13 mouse cellular contexts compared by ENCODE assay signal in genomic region chr3:28491085-28492041, GRCm38 (mm10).
DNase-seq lines count a peak whose midpoint lies in the region; ATAC-seq and TF ChIP-seq lines count a peak whose summit lies in the region.
"Had no signal": no experiment of that assay in that cellular context is flagged by ENCODE, and none has a peak within 500 bp of the region (broad histone marks: within the 10 kb centered on the region; RNA-seq: fewer than 3 reads in every experiment).

No protein-coding gene starts in this region.

- TF ChIP-seq CTCF in thymus, adult 2 months (IDR thresholded peaks at IDR 0.05; ENCODE audit: borderline replicate concordance, control insufficient read depth, extremely low read depth, insufficient read depth, low read length, poor library complexity) = no peak

- 18% methylated on average over 11 of the region's 11 CpGs for WGBS in forebrain, embryonic 13.5 days
- WGBS in midbrain, embryonic 11.5 days = 30% methylated on average over 11 of the region's 11 CpGs
- 90% methylated on average over 11 of the region's 11 CpGs for WGBS in thymus, adult 2 months

- no peaks in the 10 kb centered on the region for H3K36me3 ChIP-seq in forebrain, embryonic 13.5 days (ENCODE audit: poor library complexity, severe bottlenecking)
- no peaks in the 10 kb centered on the region for H3K36me3 ChIP-seq in midbrain, embryonic 11.5 days (ENCODE audit: control insufficient read depth, insufficient read depth, low read length)
- H3K36me3 ChIP-seq in thymus, adult 2 months (ENCODE audit: control insufficient read depth, insufficient read depth, low read length) = no peaks in the 10 kb centered on the region
- H3K36me3 ChIP-seq: heart, embryonic 10.5 days; liver, embryonic 12.5 days had no signal

- H3K27me3 ChIP-seq in forebrain, embryonic 13.5 days = no peaks in the 10 kb centered on the region
- H3K27me3 ChIP-seq in midbrain, embryonic 11.5 days (ENCODE audit: control insufficient read depth, insufficient read depth, low read length) = no peaks in the 10 kb centered on the region
- no peaks in the 10 kb centered on the region for H3K27me3 ChIP-seq in thymus, adult 2 months (ENCODE audit: control insufficient read depth, insufficient read depth, low read length)
- H3K27me3 ChIP-seq: liver, embryonic 12.5 days had no signal

- ATAC-seq in forebrain, embryonic 13.5 days = peak; percentile 36
- ATAC-seq in midbrain, embryonic 11.5 days (ENCODE audit: low FRiP score) = peak; percentile 66
- ATAC-seq: activated CD4-positive, CD25-positive, alpha-beta regulatory T cell, adult 4 months; liver, embryonic 12.5 days had no signal

- H3K4me2 ChIP-seq in forebrain, embryonic 13.5 days = no peak overlapping the region
- H3K4me2 ChIP-seq in midbrain, embryonic 11.5 days = no peak overlapping the region
- H3K4me2 ChIP-seq: liver, embryonic 12.5 days had no signal

- peaks cover 25% of the 10 kb centered on the region for H3K4me1 ChIP-seq in forebrain, embryonic 13.5 days
- H3K4me1 ChIP-seq in midbrain, embryonic 11.5 days (ENCODE audit: control insufficient read depth, insufficient read depth, low read length) = 0 out of 2 replicates have a peak, but pooled peaks cover 4% of the 10 kb centered on the region
- H3K4me1 ChIP-seq in thymus, adult 2 months (replicated peaks; ENCODE audit: control insufficient read depth, insufficient read depth, low read length) = no peaks in the 10 kb centered on the region
- H3K4me1 ChIP-seq: liver, embryonic 12.5 days had no signal

- H3K4me3 ChIP-seq in forebrain, embryonic 13.5 days = no peak overlapping the region
- H3K4me3 ChIP-seq in midbrain, embryonic 11.5 days (ENCODE audit: low read depth, low read length) = no peak overlapping the region
- H3K4me3 ChIP-seq in thymus, adult 2 months (ENCODE audit: control insufficient read depth, insufficient read depth, low read length) = no peak overlapping the region
- H3K4me3 ChIP-seq: heart, embryonic 10.5 days; liver, embryonic 12.5 days; myocyte had no signal

- peaks cover 4% of the 10 kb centered on the region; the same call in 1 of the 2 replicates for H3K9me3 ChIP-seq in forebrain, embryonic 13.5 days (replicated peaks)
- no peaks in the 10 kb centered on the region for H3K9me3 ChIP-seq in midbrain, embryonic 11.5 days (ENCODE audit: control insufficient read depth, low read length)
- H3K9me3 ChIP-seq: heart, embryonic 10.5 days; liver, embryonic 12.5 days had no signal

- H3K9ac ChIP-seq in forebrain, embryonic 13.5 days = 0 out of 2 replicates have a peak overlapping the region, but pooled peaks have one; percentile 0
- 0 out of 2 replicates have a peak overlapping the region, but pooled peaks have one; percentile 25 for H3K9ac ChIP-seq in midbrain, embryonic 11.5 days (ENCODE audit: low read length)
- H3K9ac ChIP-seq: liver, embryonic 12.5 days had no signal

- DNase-seq in frontal cortex, postnatal 36 days (ENCODE audit: low spot score in 2 of 2) = peak; percentile 51
- DNase-seq in frontal cortex, postnatal 10 days (ENCODE audit: low spot score in 2 of 2) = no peak
- peak; percentile 77 for DNase-seq in brain, adult 2 months (ENCODE audit: low read depth, low spot score)
- DNase-seq in midbrain, embryonic 11.5 days (ENCODE audit: low spot score, missing footprints) = peak; percentile 91
- DNase-seq in thymus, adult 2 months = no peak
- DNase-seq in spleen, adult 18-20 months = no peak
- DNase-seq in adrenal gland, postnatal 4 days (ENCODE audit: low spot score in 2 of 2) = no peak
- DNase-seq: kidney, postnatal 36 days had no signal

- peak overlapping the region; percentile 57; the same call in 1 of the 2 replicates for H3K27ac ChIP-seq in forebrain, embryonic 13.5 days
- peak overlapping the region; percentile 17; the same call in 1 of the 2 replicates for H3K27ac ChIP-seq in midbrain, embryonic 11.5 days (ENCODE audit: low read depth, low read length)
- no peak overlapping the region for H3K27ac ChIP-seq in thymus, adult 2 months (ENCODE audit: control insufficient read depth, insufficient read depth, low read length)
- H3K27ac ChIP-seq: heart, embryonic 10.5 days; liver, embryonic 12.5 days had no signal

- no peak for TF ChIP-seq POLR2A in thymus, adult 2 months (IDR thresholded peaks at IDR 0.05; ENCODE audit: control insufficient read depth, extremely low read depth, insufficient read depth, low read length, poor library complexity)

Comparison
In these comparisons a context has a peak if more than half of its experiments do, and no peak if none do; other contexts are left out.
1. DNase-seq: peak in frontal cortex, postnatal 36 days (2 of 2), brain, adult 2 months (single experiment) and midbrain, embryonic 11.5 days (single experiment); none in frontal cortex, postnatal 10 days (0 of 2), thymus, adult 2 months (single experiment), spleen, adult 18-20 months (0 of 2) and adrenal gland, postnatal 4 days (0 of 2).